Comparison of ENCODE assay signal across 24 mouse cellular contexts in genomic region chr6:90915585-90915984, GRCm38 (mm10).
"Had no signal": no experiment of that assay in that cellular context is flagged by ENCODE, and none has a peak within 500 bp of the region (broad histone marks: within the 10 kb centered on the region; RNA-seq: fewer than 3 reads in every experiment).

No protein-coding gene starts in this region.

- DNase-seq: gastrocnemius, adult 2 months; gastrocnemius, postnatal 10 days; gastrocnemius, postnatal 25 days; heart, adult 18-20 months; heart, postnatal 14 days; heart, postnatal 36 days; kidney, adult 11 months; kidney, adult 2 months; kidney, adult 9 months; kidney, postnatal 14 days; kidney, postnatal 36 days; layer of hippocampus, adult 9-11 months; layer of hippocampus, postnatal 36 days; left cerebral cortex, postnatal 4 days had no signal

- ATAC-seq: intestine, embryonic 16.5 days; liver, embryonic 12.5 days had no signal

- H3K27me3 ChIP-seq: heart, embryonic 13.5 days; heart, embryonic 15.5 days; kidney, embryonic 15.5 days; limb, embryonic 13.5 days; limb, embryonic 15.5 days; liver, embryonic 12.5 days had no signal

- H3K4me2 ChIP-seq: heart, embryonic 11.5 days; heart, embryonic 13.5 days; heart, embryonic 15.5 days; kidney, embryonic 15.5 days; limb, embryonic 13.5 days; limb, embryonic 15.5 days; liver, embryonic 12.5 days had no signal

- H3K36me3 ChIP-seq: heart, embryonic 13.5 days; heart, embryonic 15.5 days; kidney, embryonic 15.5 days; limb, embryonic 13.5 days; limb, embryonic 15.5 days; liver, embryonic 12.5 days had no signal

- H3K27ac ChIP-seq: gastrocnemius, adult 2 months; heart, embryonic 13.5 days; heart, embryonic 15.5 days; kidney, embryonic 15.5 days; kidney, postnatal 0 days; limb, embryonic 13.5 days; limb, embryonic 15.5 days; liver, embryonic 12.5 days; liver, embryonic 14.5 days had no signal

- H3K4me3 ChIP-seq: gastrocnemius, adult 2 months; heart, embryonic 13.5 days; heart, embryonic 15.5 days; kidney, embryonic 15.5 days; limb, embryonic 13.5 days; limb, embryonic 15.5 days; liver, embryonic 12.5 days had no signal

- H3K9me3 ChIP-seq: heart, embryonic 13.5 days; heart, embryonic 15.5 days; kidney, embryonic 15.5 days; limb, embryonic 13.5 days; limb, embryonic 15.5 days; liver, embryonic 12.5 days had no signal

- H3K9ac ChIP-seq: heart, embryonic 13.5 days; heart, embryonic 15.5 days; kidney, embryonic 15.5 days; limb, embryonic 13.5 days; limb, embryonic 15.5 days; liver, embryonic 12.5 days; liver, embryonic 14.5 days had no signal

- H3K4me1 ChIP-seq: liver, embryonic 12.5 days had no signal
